Mouse (Mus musculus): Measurements from ENCODE around the gene Cpeb3.

- TF ChIP-seq POLR2A (IDR thresholded peaks at IDR 0.05; ENCODE audit: control insufficient read depth, low read depth, low read length) (no peak), CTCF (IDR thresholded peaks at IDR 0.05; ENCODE audit: control insufficient read depth, insufficient read depth, insufficient replicate concordance, low read depth, low read length) (no peak)
These were observed 187.4 kb downstream of the Cpeb3 start for GRCm38 (mm10) chr19:37020951-37021350.
